Mouse (Mus musculus): ENCODE results near the gene Sparc.

Gene Sparc

GRCm38 (mm10) chr11:55422978-55423377, at the start of gene Sparc:
Gene Sparc (minus strand): TSS chr11:55423183.
- no peak for DNase-seq (ENCODE audit: low spot score in 2 of 2)

- DNase-seq (ENCODE audit: low spot score in 2 of 2): no peak
Measured at GRCm38 (mm10) chr11:55471467-55471866, 48.5 kb upstream of the Sparc start.

GRCm38 (mm10) chr11:55470761-55471160, 47.8 kb upstream of the Sparc start:
- DNase-seq (ENCODE audit: low spot score in 2 of 2): no peak

GRCm38 (mm10) chr11:55469923-55470691, 47.1 kb upstream of the Sparc start:
- no peak for DNase-seq (ENCODE audit: low spot score in 2 of 2)

- DNase-seq (ENCODE audit: low spot score in 2 of 2): peak; percentile 99
Measured at GRCm38 (mm10) chr11:55469048-55469843, 46.3 kb upstream of the Sparc start, which contains the start of gene G3bp1. Gene G3bp1 (plus strand): TSS chr11:55469685.

GRCm38 (mm10) chr11:55468611-55469047, 45.6 kb upstream of the Sparc start:
- no peak for DNase-seq (ENCODE audit: low spot score in 2 of 2)

- DNase-seq (ENCODE audit: low spot score in 2 of 2): no peak
Measured at GRCm38 (mm10) chr11:55468012-55468411, 45.0 kb upstream of the Sparc start.

GRCm38 (mm10) chr11:55465177-55465576, 42.2 kb upstream of the Sparc start:
- no peak for DNase-seq (ENCODE audit: low spot score in 2 of 2)

- no peak for DNase-seq (ENCODE audit: low spot score in 2 of 2)
Measured at GRCm38 (mm10) chr11:55464707-55465106, 41.7 kb upstream of the Sparc start.

- DNase-seq (ENCODE audit: low spot score in 2 of 2): no peak
Measured at GRCm38 (mm10) chr11:55462149-55462548, 39.2 kb upstream of the Sparc start.

GRCm38 (mm10) chr11:55461019-55461645, 38.1 kb upstream of the Sparc start, which contains the start of gene Atox1:
Gene Atox1 (minus strand): TSS chr11:55461239.
- DNase-seq (ENCODE audit: low spot score in 2 of 2): peak; percentile 72 to 87

- no peak for DNase-seq (ENCODE audit: low spot score in 2 of 2)
Measured at GRCm38 (mm10) chr11:55460559-55461018, 37.6 kb upstream of the Sparc start.

- no peak for DNase-seq (ENCODE audit: low spot score in 2 of 2)
Measured at GRCm38 (mm10) chr11:55459850-55460558, 37.0 kb upstream of the Sparc start.

- no peak for DNase-seq (ENCODE audit: low spot score in 2 of 2)
Measured at GRCm38 (mm10) chr11:55458501-55458900, 35.5 kb upstream of the Sparc start.

GRCm38 (mm10) chr11:55455166-55455565, 32.2 kb upstream of the Sparc start:
- DNase-seq (ENCODE audit: low spot score in 2 of 2): no peak

GRCm38 (mm10) chr11:55453640-55454039, 30.7 kb upstream of the Sparc start:
- no peak for DNase-seq (ENCODE audit: low spot score in 2 of 2)

GRCm38 (mm10) chr11:55450311-55450710, 27.3 kb upstream of the Sparc start:
- DNase-seq (ENCODE audit: low spot score in 2 of 2): no peak

- no peak for DNase-seq (ENCODE audit: low spot score in 2 of 2)
Measured at GRCm38 (mm10) chr11:55449531-55449930, 26.5 kb upstream of the Sparc start.

- DNase-seq (ENCODE audit: low spot score in 2 of 2): peak; percentile 62 to 83
Measured at GRCm38 (mm10) chr11:55446579-55446978, 23.6 kb upstream of the Sparc start.

- DNase-seq (ENCODE audit: low spot score in 2 of 2): peak in 1 of 2 experiments; percentile 23
Measured at GRCm38 (mm10) chr11:55444772-55445171, 21.8 kb upstream of the Sparc start.

- DNase-seq (ENCODE audit: low spot score in 2 of 2): no peak
Measured at GRCm38 (mm10) chr11:55439718-55440117, 16.7 kb upstream of the Sparc start.

All from frontal cortex, postnatal 25 days (tissue).